Mouse (Mus musculus): ENCODE measurements around the gene Cdk10. TPM values are rescaled to one million over a fixed set of nuclear protein-coding genes. Genes with fewer than 3 reads are reported as not detected.
A peak's percentile ranks its signal among the peaks of the same experiment; 100 is the strongest.

The Cdk10 gene
- polyA plus RNA-seq, 1 experiment from 2014 or later, result 48.7 TPM

- H3K27ac ChIP-seq, result no peak overlapping the region
- peaks cover 41% of the 10 kb centered on the region for H3K27me3 ChIP-seq
- H3K4me2 ChIP-seq (replicated peaks), result peak overlapping the region; percentile 74
- peaks cover 10% of the 10 kb centered on the region for H3K36me3 ChIP-seq
- H3K9me3 ChIP-seq, result no peaks in the 10 kb centered on the region
- 29% methylated on average over 13 of the region's 13 CpGs for WGBS
- H3K4me1 ChIP-seq (replicated peaks), result peaks cover 30% of the 10 kb centered on the region
- H3K4me3 ChIP-seq (replicated peaks), result peak overlapping the region; percentile 42
- peak; percentile 12 for ATAC-seq
- H3K9ac ChIP-seq (replicated peaks), result peak overlapping the region; percentile 68
These were observed 10.4 kb downstream of the Cdk10 start for GRCm38 (mm10) chr8:123234918-123235519.

DNA sequence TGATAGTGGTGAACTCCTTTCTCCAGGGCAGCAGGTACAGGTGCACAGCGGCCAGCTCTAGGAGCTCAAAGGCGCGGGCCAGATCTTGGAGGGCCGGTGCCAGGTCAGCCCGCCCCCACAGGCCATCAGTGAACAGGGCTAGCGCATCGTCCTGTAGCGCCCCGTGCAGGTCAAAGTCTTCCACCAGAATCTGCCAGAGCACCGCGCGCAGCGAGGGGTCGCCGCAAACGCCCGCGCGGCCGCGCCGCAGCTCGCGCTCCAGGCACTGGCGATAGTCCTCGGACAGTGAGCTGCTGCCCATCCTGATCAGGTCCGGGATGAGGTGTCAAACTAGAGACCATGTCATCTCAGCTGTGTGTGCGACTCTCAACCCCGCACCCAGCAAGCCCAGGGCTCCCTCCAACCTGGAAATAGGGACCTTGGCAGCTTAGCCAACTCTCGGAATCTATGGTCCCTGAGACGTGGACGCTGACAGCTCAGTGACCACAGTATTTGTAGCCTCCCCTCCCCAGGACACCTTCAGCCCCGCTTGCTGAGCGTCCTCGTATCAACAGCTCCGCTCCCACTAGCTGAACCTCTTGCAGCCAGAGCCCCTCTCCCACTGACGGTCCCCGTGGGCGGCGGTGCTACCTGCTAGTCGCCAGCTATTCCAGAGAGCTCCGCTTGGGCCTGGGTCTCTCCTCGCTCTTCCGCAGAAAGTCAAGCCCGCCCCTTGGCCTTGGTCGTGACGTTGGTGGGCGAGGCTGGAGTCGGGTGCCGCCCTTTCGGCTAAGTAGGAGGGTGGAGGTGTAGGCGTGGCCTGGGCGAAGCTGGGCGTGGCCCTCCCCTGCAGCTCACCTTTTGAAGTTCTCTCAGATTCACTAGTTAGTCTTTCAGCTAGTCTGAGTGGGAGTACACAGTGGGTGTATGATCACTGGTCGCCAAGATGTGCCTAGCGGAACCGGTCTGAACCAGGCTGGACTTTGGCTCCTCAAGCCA, 11.2 kb downstream of the Cdk10 start, which contains the start of gene Spata2l:
Gene Spata2l, minus strand, starts transcription at position 714 of the 978 bp plus-strand sequence.
- 1% methylated on average over 56 of the region's 57 CpGs for WGBS
- H3K36me3 ChIP-seq, result 0 out of 2 replicates have a peak, but pooled peaks cover 3% of the 10 kb centered on the region
- peak within 1 kb of the TSS; percentile 74 for H3K4me2 ChIP-seq (replicated peaks)
- peak within 1 kb of the TSS; percentile 42 for H3K4me3 ChIP-seq (replicated peaks)
- peaks cover 41% of the 10 kb centered on the region for H3K27me3 ChIP-seq
- H3K9ac ChIP-seq (replicated peaks), result peak within 1 kb of the TSS; percentile 68
- H3K4me1 ChIP-seq (replicated peaks), result peaks cover 30% of the 10 kb centered on the region
- H3K9me3 ChIP-seq, result no peaks in the 10 kb centered on the region
- no peak within 1 kb of the TSS for H3K27ac ChIP-seq
- ATAC-seq, result peak; percentile 73

GRCm38 (mm10) chr8:123239398-123239797, 14.8 kb downstream of the Cdk10 start:
- no peak overlapping the region for H3K4me3 ChIP-seq (replicated peaks)
- no peak overlapping the region for H3K9ac ChIP-seq (replicated peaks)
- H3K27me3 ChIP-seq, result peaks cover 27% of the 10 kb centered on the region
- no peaks in the 10 kb centered on the region for H3K9me3 ChIP-seq
- no peak for ATAC-seq
- no peak overlapping the region for H3K4me2 ChIP-seq (replicated peaks)
- 83% methylated on average over 10 of the region's 10 CpGs for WGBS
- peaks cover 21% of the 10 kb centered on the region for H3K4me1 ChIP-seq (replicated peaks)
- H3K36me3 ChIP-seq, result peaks cover 31% of the 10 kb centered on the region
- no peak overlapping the region for H3K27ac ChIP-seq

- no peaks in the 10 kb centered on the region for H3K9me3 ChIP-seq
- 92% methylated on average over 7 of the region's 7 CpGs for WGBS
- H3K27ac ChIP-seq, result no peak overlapping the region
- no peak overlapping the region for H3K9ac ChIP-seq (replicated peaks)
- H3K4me1 ChIP-seq (replicated peaks), result no peaks in the 10 kb centered on the region
- no peak overlapping the region for H3K4me2 ChIP-seq (replicated peaks)
- ATAC-seq, result no peak
- peaks cover 61% of the 10 kb centered on the region for H3K36me3 ChIP-seq
- no peak overlapping the region for H3K4me3 ChIP-seq (replicated peaks)
- no peaks in the 10 kb centered on the region for H3K27me3 ChIP-seq
These were observed 17.7 kb downstream of the Cdk10 start for GRCm38 (mm10) chr8:123242107-123242923.

GRCm38 (mm10) chr8:123243053-123243452, 18.4 kb downstream of the Cdk10 start:
- Histone ChIP-seq H3K9ac (replicated peaks) (no peak overlapping the region), H3K36me3 (peaks cover 68% of the 10 kb centered on the region), H3K4me2 (replicated peaks) (no peak overlapping the region), H3K4me3 (replicated peaks) (no peak overlapping the region), H3K27ac (no peak overlapping the region), H3K9me3 (no peaks in the 10 kb centered on the region), H3K27me3 (no peaks in the 10 kb centered on the region), H3K4me1 (replicated peaks) (no peaks in the 10 kb centered on the region)
- no peak for ATAC-seq
- 70% methylated on average over 11 of the region's 11 CpGs for WGBS

DNA sequence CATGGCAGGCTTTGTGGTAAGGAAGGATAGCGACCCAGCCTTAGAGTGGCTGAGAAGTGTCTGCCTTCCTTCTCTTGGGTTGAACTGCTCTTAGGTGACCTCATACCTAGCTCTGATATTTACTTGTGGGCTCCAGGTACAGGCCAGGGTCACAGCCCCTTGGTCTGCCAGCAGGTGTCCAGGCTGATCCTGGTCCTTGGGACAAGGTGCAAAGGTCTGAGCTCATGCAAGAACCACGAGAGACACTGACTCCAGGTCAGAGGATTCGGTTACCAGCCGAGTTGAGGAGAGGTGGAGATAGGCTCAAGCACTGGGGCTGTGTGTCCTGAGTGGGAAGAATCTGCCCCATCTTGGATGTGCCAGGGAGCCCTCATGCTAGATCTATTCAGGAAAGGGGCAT, 19.7 kb downstream of the Cdk10 start:
- H3K27me3 ChIP-seq, result no peaks in the 10 kb centered on the region
- WGBS, result 94% methylated on average over 4 of the region's 4 CpGs
- no peak overlapping the region for H3K4me2 ChIP-seq (replicated peaks)
- no peaks in the 10 kb centered on the region for H3K4me1 ChIP-seq (replicated peaks)
- no peak for ATAC-seq
- H3K4me3 ChIP-seq (replicated peaks), result no peak overlapping the region
- peaks cover 81% of the 10 kb centered on the region for H3K36me3 ChIP-seq
- H3K9me3 ChIP-seq, result no peaks in the 10 kb centered on the region
- H3K9ac ChIP-seq (replicated peaks), result no peak overlapping the region
- no peak overlapping the region for H3K27ac ChIP-seq

DNA sequence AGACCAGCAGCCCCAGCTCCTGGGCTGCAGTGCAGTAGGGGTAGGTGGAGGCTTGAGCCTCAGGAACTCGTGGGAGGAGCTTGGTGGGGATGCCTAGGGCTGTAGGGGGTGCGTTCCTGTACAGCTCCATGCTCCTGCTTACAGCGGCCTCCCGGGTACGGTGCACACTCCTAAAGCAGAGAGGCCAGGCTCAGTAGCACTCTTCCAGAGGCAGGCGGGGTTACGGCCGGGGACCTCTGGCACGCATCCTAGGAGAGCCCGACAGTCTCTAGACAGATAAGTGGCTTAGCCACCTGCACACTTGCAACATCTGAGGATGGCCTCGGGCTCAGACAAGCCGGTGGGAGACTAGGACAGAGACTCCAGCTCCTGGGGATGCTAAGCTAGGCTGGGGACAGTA, 20.9 kb downstream of the Cdk10 start:
- no peak for ATAC-seq
- no peaks in the 10 kb centered on the region for H3K9me3 ChIP-seq
- H3K4me3 ChIP-seq (replicated peaks), result no peak overlapping the region
- no peaks in the 10 kb centered on the region for H3K27me3 ChIP-seq
- no peaks in the 10 kb centered on the region for H3K4me1 ChIP-seq (replicated peaks)
- no peak overlapping the region for H3K9ac ChIP-seq (replicated peaks)
- WGBS, result 93% methylated on average over 12 of the region's 12 CpGs
- no peak overlapping the region for H3K4me2 ChIP-seq (replicated peaks)
- peaks cover 93% of the 10 kb centered on the region for H3K36me3 ChIP-seq
- H3K27ac ChIP-seq, result no peak overlapping the region

DNA sequence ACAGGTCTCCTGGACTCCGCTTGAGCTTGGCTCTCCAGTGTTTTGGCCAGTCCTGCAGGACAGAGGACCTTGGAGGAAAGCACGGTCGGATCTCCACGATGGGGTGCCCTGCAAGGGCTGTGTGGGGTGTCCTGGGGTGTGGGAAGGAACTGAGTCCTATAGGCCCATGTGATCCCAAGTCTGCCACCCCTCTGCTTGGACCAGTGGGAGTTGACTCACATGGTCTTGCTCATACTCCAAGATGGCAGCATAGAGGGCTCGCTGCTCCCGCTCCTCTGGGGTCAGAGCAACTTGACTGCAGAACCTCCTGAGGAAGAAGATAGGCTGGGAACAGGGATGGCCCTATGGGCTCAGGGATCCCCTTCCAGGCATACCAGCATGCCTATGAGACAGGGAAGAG, 23.1 kb downstream of the Cdk10 start:
- Histone ChIP-seq H3K9ac (replicated peaks) (no peak overlapping the region), H3K9me3 (no peaks in the 10 kb centered on the region), H3K27ac (no peak overlapping the region), H3K36me3 (peaks cover 95% of the 10 kb centered on the region), H3K4me1 (replicated peaks) (peaks cover 4% of the 10 kb centered on the region), H3K27me3 (no peaks in the 10 kb centered on the region), H3K4me2 (replicated peaks) (no peak overlapping the region), H3K4me3 (replicated peaks) (no peak overlapping the region)
- no peak for ATAC-seq
- WGBS, result 97% methylated on average over 6 of the region's 6 CpGs

- H3K9ac ChIP-seq (replicated peaks), result no peak overlapping the region
- peaks cover 86% of the 10 kb centered on the region for H3K36me3 ChIP-seq
- no peaks in the 10 kb centered on the region for H3K9me3 ChIP-seq
- WGBS, result 96% methylated on average over 8 of the region's 8 CpGs
- H3K27me3 ChIP-seq, result no peaks in the 10 kb centered on the region
- no peak overlapping the region for H3K27ac ChIP-seq
- H3K4me1 ChIP-seq (replicated peaks), result peaks cover 11% of the 10 kb centered on the region
- H3K4me2 ChIP-seq (replicated peaks), result no peak overlapping the region
- ATAC-seq, result no peak
- no peak overlapping the region for H3K4me3 ChIP-seq (replicated peaks)
These were observed 24.0 kb downstream of the Cdk10 start for GRCm38 (mm10) chr8:123248596-123248995.

DNA sequence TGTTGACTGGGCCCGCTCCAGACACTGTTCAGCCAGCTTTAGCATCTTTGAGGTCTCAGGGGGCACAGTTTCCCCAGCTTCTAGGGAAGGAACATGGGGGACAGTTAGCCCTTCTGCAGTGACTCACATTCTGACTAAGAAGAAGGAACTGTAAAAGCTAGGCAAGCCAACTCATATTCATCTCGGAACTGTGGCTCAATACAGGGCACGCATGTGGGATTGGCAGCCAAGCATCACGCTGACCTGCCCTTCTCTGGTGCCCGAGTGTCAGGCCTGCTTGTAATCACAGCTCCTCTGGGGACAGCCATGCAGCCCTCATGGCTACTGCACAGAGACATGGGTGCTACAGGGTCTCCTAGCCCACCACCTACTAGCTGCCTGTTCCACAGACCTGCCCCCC, 26.3 kb downstream of the Cdk10 start:
- H3K4me2 ChIP-seq (replicated peaks), result no peak overlapping the region
- H3K4me3 ChIP-seq (replicated peaks), result no peak overlapping the region
- peaks cover 63% of the 10 kb centered on the region for H3K36me3 ChIP-seq
- no peak overlapping the region for H3K9ac ChIP-seq (replicated peaks)
- 98% methylated on average over 5 of the region's 5 CpGs for WGBS
- no peak overlapping the region for H3K27ac ChIP-seq
- no peaks in the 10 kb centered on the region for H3K9me3 ChIP-seq
- no peaks in the 10 kb centered on the region for H3K27me3 ChIP-seq
- no peak for ATAC-seq
- H3K4me1 ChIP-seq (replicated peaks), result peaks cover 24% of the 10 kb centered on the region

DNA sequence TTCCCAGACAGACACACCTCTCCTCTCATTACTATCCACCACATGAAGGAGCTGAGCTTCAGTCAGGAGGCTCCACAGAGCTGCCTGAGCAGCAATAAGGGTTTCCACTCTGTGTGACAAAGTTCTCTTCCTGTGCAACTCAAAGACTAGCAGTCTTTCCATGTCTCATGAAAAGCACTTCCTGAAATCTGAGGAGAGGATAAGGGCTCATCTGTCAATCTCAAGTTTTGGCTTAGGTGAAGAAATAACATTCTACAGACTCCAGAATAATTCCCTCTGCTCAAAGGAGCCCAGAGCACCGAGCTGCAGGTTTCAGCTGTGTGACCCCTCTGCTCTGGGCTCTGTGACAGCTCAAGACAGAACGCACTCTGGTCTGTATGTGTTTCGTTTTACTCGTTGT, 28.3 kb downstream of the Cdk10 start:
- H3K4me2 ChIP-seq (replicated peaks), result peak overlapping the region; percentile 99
- H3K4me1 ChIP-seq (replicated peaks), result peaks cover 36% of the 10 kb centered on the region
- H3K36me3 ChIP-seq, result peaks cover 62% of the 10 kb centered on the region

More for the DNA sequence above, 28.3 kb downstream of the Cdk10 start:
- Histone ChIP-seq H3K9me3 (no peaks in the 10 kb centered on the region), H3K4me3 (replicated peaks) (peak overlapping the region; percentile 99), H3K27ac (no peak overlapping the region), H3K27me3 (no peaks in the 10 kb centered on the region), H3K9ac (replicated peaks) (peak overlapping the region; percentile 96)
- WGBS, result 74% methylated on average over 4 of the region's 4 CpGs
- no peak for ATAC-seq
